Mouse (Mus musculus) lung, postnatal 0 days (tissue): ENCODE measurements around the gene Hist1h2bc.

Source experiments
- CTCF ChIP-seq: IDR thresholded peaks from 2 replicates; pipeline ENCODE4 v1.5.1; 2016; ENCODE audit warnings: antibody characterized with exemption, mild to moderate bottlenecking
- EP300 ChIP-seq: IDR thresholded peaks from 2 replicates; pipeline ENCODE4 v1.6.1; 2016; ENCODE audit warnings: antibody characterized with exemption, mild to moderate bottlenecking, control low read depth

GRCm38 (mm10) chr13:23710374-23711089 is 26.5 kb downstream of the Hist1h2bc start, which contains the start of gene Hfe:
- TF ChIP-seq CTCF (no peak), EP300 (no peak)
